Mouse (Mus musculus): ENCODE results near the gene Gjc1. TPM values are rescaled to one million over a fixed set of nuclear protein-coding genes. Genes with fewer than 3 reads are reported as not detected.

The Gjc1 gene
- polyA plus RNA-seq, 1 experiment = 0.96 TPM

DNA sequence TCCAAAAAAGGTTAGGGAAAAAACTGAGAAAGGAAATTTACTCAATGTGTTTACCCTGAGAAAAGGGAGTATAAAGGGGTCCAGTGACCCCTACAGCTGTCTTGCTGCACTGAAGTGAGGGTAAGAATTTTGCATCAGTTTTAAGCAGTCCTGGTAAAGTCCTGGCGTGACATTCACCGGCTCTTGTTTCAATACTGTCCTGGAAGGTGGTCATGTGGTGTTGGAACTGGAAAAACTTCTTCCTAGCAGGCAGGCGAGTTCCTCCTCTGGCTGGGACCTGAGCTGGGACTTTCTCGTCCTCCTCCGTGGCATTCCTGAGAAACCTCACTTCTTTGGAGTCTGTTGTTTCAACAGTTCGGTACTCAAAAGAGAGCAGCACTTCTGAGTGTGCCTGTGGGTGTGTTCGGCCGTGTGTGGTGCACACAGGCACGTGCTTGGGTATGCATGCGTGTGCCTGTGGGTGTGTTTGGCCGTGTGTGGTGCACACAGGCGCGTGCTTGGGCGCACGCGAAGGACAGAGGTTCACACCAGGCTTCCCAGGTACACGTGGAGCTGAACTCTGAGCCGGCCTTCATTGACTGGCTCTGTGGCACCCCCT is 13.3 kb upstream of the Gjc1 start:
- no peaks in the 10 kb centered on the region for H3K4me1 ChIP-seq (ENCODE audit: control insufficient read depth, insufficient read depth, insufficient read length)
- WGBS = 78% methylated on average over 18 of the region's 18 CpGs
- TF ChIP-seq CTCF (IDR thresholded peaks at IDR 0.05; ENCODE audit: extremely low read depth, insufficient read depth, insufficient read length, insufficient replicate concordance) (no peak), POLR2A (IDR thresholded peaks at IDR 0.05; ENCODE audit: low read depth, low read length) (no peak)

DNA sequence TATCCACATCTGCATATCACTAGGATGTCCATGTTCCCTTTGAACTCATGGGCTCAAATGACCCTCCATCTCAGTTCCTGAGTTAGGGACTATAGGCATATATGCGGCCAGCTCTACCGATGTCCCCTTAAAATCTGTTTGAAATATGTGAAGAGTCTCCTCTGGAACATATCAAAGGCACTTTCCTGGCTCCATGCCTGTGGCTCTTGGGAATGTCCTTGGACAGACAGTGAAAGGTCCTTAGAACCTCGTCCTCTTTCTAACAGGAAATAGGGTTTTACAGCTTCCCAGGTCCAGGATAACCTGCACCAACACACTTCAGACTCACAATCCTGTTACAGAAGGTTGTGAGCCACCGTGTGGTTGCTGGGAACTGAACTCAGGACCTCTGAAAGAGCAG is 10.8 kb upstream of the Gjc1 start:
- H3K27ac ChIP-seq (ENCODE audit: insufficient read depth, low read length) = no peak overlapping the region
- TF ChIP-seq POLR2A (IDR thresholded peaks at IDR 0.05; ENCODE audit: low read depth, low read length) (no peak), CTCF (IDR thresholded peaks at IDR 0.05; ENCODE audit: extremely low read depth, insufficient read depth, insufficient read length, insufficient replicate concordance) (no peak)
- no peak overlapping the region for H3K4me3 ChIP-seq (ENCODE audit: extremely low read depth, insufficient read depth, insufficient read length)
- no peak for DNase-seq (ENCODE audit: low read depth in 1 of 2, low spot score in 2 of 2)
- 71% methylated on average over 4 of the region's 4 CpGs for WGBS
- 0 out of 2 replicates have a peak, but pooled peaks cover under 1% of the 10 kb centered on the region for H3K27me3 ChIP-seq (ENCODE audit: control insufficient read depth, insufficient read depth, low read length)
- no peaks in the 10 kb centered on the region for H3K36me3 ChIP-seq (ENCODE audit: control insufficient read depth, insufficient read depth, low read length)
- H3K4me1 ChIP-seq (ENCODE audit: control insufficient read depth, insufficient read depth, insufficient read length) = no peaks in the 10 kb centered on the region

More for the DNA sequence above, 13.3 kb upstream of the Gjc1 start:
- no peak overlapping the region for H3K4me3 ChIP-seq (ENCODE audit: extremely low read depth, insufficient read depth, insufficient read length)
- H3K27ac ChIP-seq (ENCODE audit: insufficient read depth, low read length) = no peak overlapping the region
- H3K36me3 ChIP-seq (ENCODE audit: control insufficient read depth, insufficient read depth, low read length) = peaks cover 2% of the 10 kb centered on the region
- no peaks in the 10 kb centered on the region for H3K27me3 ChIP-seq (ENCODE audit: control insufficient read depth, insufficient read depth, low read length)
- no peak for DNase-seq (ENCODE audit: low read depth in 1 of 2, low spot score in 2 of 2)

DNA sequence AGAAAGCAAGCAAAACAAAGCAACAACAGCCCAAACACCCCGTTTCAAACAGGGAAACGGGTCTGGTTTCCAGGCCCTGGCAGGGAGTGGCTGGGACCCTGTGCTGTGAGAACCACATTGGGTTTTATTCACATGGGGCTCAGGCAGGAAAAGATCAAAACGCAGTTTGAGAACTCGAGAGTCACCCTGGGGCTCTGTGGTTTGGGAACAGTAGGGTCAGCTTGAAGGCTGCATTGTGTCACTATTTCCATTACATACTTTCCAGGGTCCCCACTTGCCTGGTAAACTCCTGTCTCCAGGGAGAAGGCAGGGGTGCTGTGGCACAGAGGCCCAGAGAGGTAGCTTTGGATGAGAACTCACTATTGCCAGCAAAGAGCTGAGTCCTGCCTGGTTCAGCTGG is 7.6 kb upstream of the Gjc1 start:
- WGBS = 23% methylated on average over 4 of the region's 4 CpGs
- no peak for DNase-seq (ENCODE audit: low read depth in 1 of 2, low spot score in 2 of 2)
- Histone ChIP-seq H3K27ac (ENCODE audit: insufficient read depth, low read length) (no peak overlapping the region), H3K4me3 (ENCODE audit: extremely low read depth, insufficient read depth, insufficient read length) (no peak overlapping the region), H3K4me1 (ENCODE audit: control insufficient read depth, insufficient read depth, insufficient read length) (no peaks in the 10 kb centered on the region), H3K27me3 (ENCODE audit: control insufficient read depth, insufficient read depth, low read length) (0 out of 2 replicates have a peak, but pooled peaks cover 2% of the 10 kb centered on the region), H3K36me3 (ENCODE audit: control insufficient read depth, insufficient read depth, low read length) (no peaks in the 10 kb centered on the region)
- TF ChIP-seq POLR2A (IDR thresholded peaks at IDR 0.05; ENCODE audit: low read depth, low read length) (no peak), CTCF (IDR thresholded peaks at IDR 0.05; ENCODE audit: extremely low read depth, insufficient read depth, insufficient read length, insufficient replicate concordance) (no peak)

DNA sequence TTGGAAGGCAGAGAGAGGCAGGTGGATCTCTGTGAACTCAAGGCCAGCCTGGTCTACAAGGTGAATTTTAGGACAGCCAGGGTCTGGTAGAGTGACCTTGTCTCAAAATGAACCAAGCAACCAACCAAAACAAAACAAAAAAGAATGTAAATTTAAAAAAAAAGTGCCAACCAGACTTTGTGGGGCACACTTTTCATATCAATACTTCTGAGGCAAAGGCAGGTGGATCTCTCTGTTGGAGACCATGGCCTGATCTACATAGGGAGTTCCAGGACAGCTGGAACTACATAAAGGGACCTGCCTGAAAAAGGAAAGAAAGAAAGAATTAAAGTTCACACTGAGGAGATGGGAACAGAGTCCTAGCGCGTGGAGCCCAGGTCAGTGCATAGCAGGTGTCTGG is 7.0 kb upstream of the Gjc1 start:
- Histone ChIP-seq H3K27ac (ENCODE audit: insufficient read depth, low read length) (no peak overlapping the region), H3K36me3 (ENCODE audit: control insufficient read depth, insufficient read depth, low read length) (no peaks in the 10 kb centered on the region), H3K4me3 (ENCODE audit: extremely low read depth, insufficient read depth, insufficient read length) (no peak overlapping the region), H3K27me3 (ENCODE audit: control insufficient read depth, insufficient read depth, low read length) (peaks cover 2% of the 10 kb centered on the region; the same call in 1 of the 2 replicates), H3K4me1 (ENCODE audit: control insufficient read depth, insufficient read depth, insufficient read length) (no peaks in the 10 kb centered on the region)
- DNase-seq (ENCODE audit: low read depth in 1 of 2, low spot score in 2 of 2) = no peak
- 82% methylated on average over 2 of the region's 2 CpGs for WGBS
- no peak for TF ChIP-seq POLR2A (IDR thresholded peaks at IDR 0.05; ENCODE audit: low read depth, low read length)
- no peak for TF ChIP-seq CTCF (IDR thresholded peaks at IDR 0.05; ENCODE audit: extremely low read depth, insufficient read depth, insufficient read length, insufficient replicate concordance)

DNA sequence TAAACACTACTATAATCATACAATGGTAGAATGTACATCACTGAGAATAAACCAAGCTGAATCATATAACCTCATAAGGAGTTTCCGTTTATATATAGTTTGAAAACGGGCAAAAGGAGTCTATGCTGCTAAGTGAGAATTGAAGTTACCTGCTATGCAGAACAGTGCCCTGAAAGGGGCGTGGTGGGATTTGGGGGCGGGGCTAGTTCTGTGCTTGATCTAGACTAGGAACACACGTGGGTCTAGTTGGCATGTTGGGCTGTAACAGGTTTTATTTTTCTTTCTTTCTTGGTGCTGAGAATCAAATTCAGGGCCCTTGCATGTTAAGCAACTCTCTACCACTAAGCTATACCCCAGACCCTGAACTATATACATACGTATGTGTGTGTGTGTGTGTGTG is 1.7 kb upstream of the Gjc1 start:
- no peak overlapping the region for H3K4me3 ChIP-seq (ENCODE audit: extremely low read depth, insufficient read depth, insufficient read length)

DNA sequence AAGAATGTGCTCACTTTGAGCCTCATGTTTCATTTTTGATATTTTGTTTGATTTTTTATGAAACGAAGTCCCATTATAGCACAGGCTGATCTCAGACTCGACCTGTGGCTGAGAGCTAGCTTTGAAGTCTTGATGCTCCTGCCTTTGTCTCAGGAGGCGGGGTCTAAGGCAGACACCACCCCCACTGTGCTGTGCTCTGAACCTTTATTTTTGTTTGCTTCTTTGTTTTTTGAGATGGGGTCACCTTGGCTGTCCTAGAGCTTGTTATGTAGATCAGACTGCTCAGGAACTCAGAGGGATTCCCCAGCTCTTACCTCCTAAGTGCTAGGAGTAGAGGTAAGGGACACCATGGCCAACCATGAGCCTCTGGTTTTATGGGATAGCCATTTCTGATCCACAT is 932 bp upstream of the Gjc1 start:
- no peak for DNase-seq (ENCODE audit: low read depth in 1 of 2, low spot score in 2 of 2)

More for the DNA sequence above, 1.7 kb upstream of the Gjc1 start:
- TF ChIP-seq POLR2A (IDR thresholded peaks at IDR 0.05; ENCODE audit: low read depth, low read length) = no peak
- no peak for TF ChIP-seq CTCF (IDR thresholded peaks at IDR 0.05; ENCODE audit: extremely low read depth, insufficient read depth, insufficient read length, insufficient replicate concordance)
- Histone ChIP-seq H3K36me3 (ENCODE audit: control insufficient read depth, insufficient read depth, low read length) (no peaks in the 10 kb centered on the region), H3K4me1 (ENCODE audit: control insufficient read depth, insufficient read depth, insufficient read length) (peaks cover 3% of the 10 kb centered on the region), H3K27ac (ENCODE audit: insufficient read depth, low read length) (no peak overlapping the region), H3K27me3 (ENCODE audit: control insufficient read depth, insufficient read depth, low read length) (peaks cover 22% of the 10 kb centered on the region)
- WGBS = 47% methylated on average over 6 of the region's 6 CpGs
- DNase-seq (ENCODE audit: low read depth in 1 of 2, low spot score in 2 of 2) = no peak

DNA sequence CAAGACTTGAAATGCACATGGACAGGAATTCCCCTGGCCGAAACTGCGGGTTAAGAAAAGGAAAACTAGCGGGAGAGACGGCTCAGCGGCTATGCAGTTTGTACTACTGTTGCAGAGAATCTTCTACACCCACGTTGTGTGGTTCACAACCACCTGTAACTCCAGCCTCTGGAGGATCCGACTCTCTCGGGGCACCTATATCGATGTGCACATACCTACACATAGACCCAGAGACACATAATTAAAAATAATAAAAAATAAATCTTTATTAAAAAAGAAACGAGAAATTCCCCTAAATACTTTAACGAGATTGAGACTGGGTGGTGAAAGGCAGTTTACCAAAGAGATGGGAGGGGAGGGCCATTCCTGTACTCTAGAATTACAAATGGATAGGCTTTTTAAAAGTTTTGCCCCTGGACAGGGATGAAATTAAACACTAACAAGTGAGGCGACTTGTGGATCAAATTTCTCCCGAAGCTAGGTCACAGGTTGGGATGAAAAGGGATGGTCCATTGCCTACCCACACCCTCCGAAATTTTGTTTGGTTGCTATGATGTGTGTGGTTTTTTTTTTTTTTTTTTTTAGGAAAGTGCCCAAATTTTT is 384 bp upstream of the Gjc1 start:
- no peaks in the 10 kb centered on the region for H3K36me3 ChIP-seq (ENCODE audit: control insufficient read depth, insufficient read depth, low read length)
- H3K27me3 ChIP-seq (ENCODE audit: control insufficient read depth, insufficient read depth, low read length) = peaks cover 20% of the 10 kb centered on the region
- WGBS = 11% methylated on average over 14 of the region's 14 CpGs
- peaks cover 3% of the 10 kb centered on the region for H3K4me1 ChIP-seq (ENCODE audit: control insufficient read depth, insufficient read depth, insufficient read length)
- DNase-seq (ENCODE audit: low read depth in 1 of 2, low spot score in 2 of 2) = no peak
- H3K27ac ChIP-seq (ENCODE audit: insufficient read depth, low read length) = no peak overlapping the region
- no peak overlapping the region for H3K4me3 ChIP-seq (ENCODE audit: extremely low read depth, insufficient read depth, insufficient read length)
- TF ChIP-seq CTCF (IDR thresholded peaks at IDR 0.05; ENCODE audit: extremely low read depth, insufficient read depth, insufficient read length, insufficient replicate concordance) = no peak
- TF ChIP-seq POLR2A (IDR thresholded peaks at IDR 0.05; ENCODE audit: low read depth, low read length) = no peak

More for the DNA sequence above, 932 bp upstream of the Gjc1 start:
- no peak overlapping the region for H3K27ac ChIP-seq (ENCODE audit: insufficient read depth, low read length)
- H3K36me3 ChIP-seq (ENCODE audit: control insufficient read depth, insufficient read depth, low read length) = no peaks in the 10 kb centered on the region
- peaks cover 3% of the 10 kb centered on the region for H3K4me1 ChIP-seq (ENCODE audit: control insufficient read depth, insufficient read depth, insufficient read length)
- no peak overlapping the region for H3K4me3 ChIP-seq (ENCODE audit: extremely low read depth, insufficient read depth, insufficient read length)
- 30% methylated on average over 3 of the region's 3 CpGs for WGBS
- TF ChIP-seq POLR2A (IDR thresholded peaks at IDR 0.05; ENCODE audit: low read depth, low read length) (no peak), CTCF (IDR thresholded peaks at IDR 0.05; ENCODE audit: extremely low read depth, insufficient read depth, insufficient read length, insufficient replicate concordance) (no peak)
- H3K27me3 ChIP-seq (ENCODE audit: control insufficient read depth, insufficient read depth, low read length) = peaks cover 22% of the 10 kb centered on the region
